Mouse (Mus musculus) E14TG2a.4 (cell line): ENCODE data around the gene Npcd.

Source experiments
- H3K27me3 ChIP-seq: 2 replicates; pipeline ENCODE4 v1.6.1; 2014; ENCODE audit warnings: low read length, control low read depth; ENCODE audit not compliant: insufficient read depth
- H3K36me3 ChIP-seq: 2 replicates; pipeline ENCODE4 v1.6.1; 2014; ENCODE audit warnings: low read length, control low read depth; ENCODE audit not compliant: insufficient read depth
- H3K4me1 ChIP-seq: replicated peaks from 2 replicates; pipeline ENCODE4 v1.6.1; 2014; ENCODE audit warnings: low read depth, low read length, control low read depth
- H3K4me3 ChIP-seq: replicated peaks from 2 replicates; pipeline ENCODE4 v1.5.1; 2014; ENCODE audit warnings: mild to moderate bottlenecking, low read length
- H3K9me3 ChIP-seq: 2 replicates; pipeline ENCODE4 v1.6.1; 2014; ENCODE audit warnings: low read length, control low read depth
- CTCF ChIP-seq: conservative IDR thresholded peaks from 2 replicates; pipeline ENCODE4 v1.5.1; 2014; ENCODE audit warnings: low read length
- NANOG ChIP-seq: IDR thresholded peaks from 2 replicates; pipeline ENCODE4 v1.6.1; 2014; ENCODE audit warnings: borderline replicate concordance, low read length, mixed read lengths
- POU5F1 ChIP-seq: IDR thresholded peaks from 2 replicates; pipeline ENCODE4 v1.6.1; 2014; ENCODE audit warnings: low read length, borderline replicate concordance

Npcd gene

GRCm38 (mm10) chr15:79873545-79873944, 39.5 kb upstream of the Npcd start:
- no peaks in the 10 kb centered on the region for H3K9me3 ChIP-seq
- H3K4me3 ChIP-seq, result peak overlapping the region; percentile 35
- H3K4me1 ChIP-seq, result peaks cover 55% of the 10 kb centered on the region
- H3K27me3 ChIP-seq, result no peaks in the 10 kb centered on the region
- H3K36me3 ChIP-seq, result no peaks in the 10 kb centered on the region
- no peak for TF ChIP-seq POU5F1
- no peak for TF ChIP-seq NANOG
- TF ChIP-seq CTCF, result no peak

GRCm38 (mm10) chr15:79867260-79868002, 33.4 kb upstream of the Npcd start:
- H3K36me3 ChIP-seq, result no peaks in the 10 kb centered on the region
- no peak for TF ChIP-seq POU5F1
- no peak for TF ChIP-seq CTCF
- no peak for TF ChIP-seq NANOG
- H3K9me3 ChIP-seq, result no peaks in the 10 kb centered on the region
- no peak overlapping the region for H3K4me3 ChIP-seq
- H3K4me1 ChIP-seq, result peaks cover 20% of the 10 kb centered on the region
- no peaks in the 10 kb centered on the region for H3K27me3 ChIP-seq

DNA sequence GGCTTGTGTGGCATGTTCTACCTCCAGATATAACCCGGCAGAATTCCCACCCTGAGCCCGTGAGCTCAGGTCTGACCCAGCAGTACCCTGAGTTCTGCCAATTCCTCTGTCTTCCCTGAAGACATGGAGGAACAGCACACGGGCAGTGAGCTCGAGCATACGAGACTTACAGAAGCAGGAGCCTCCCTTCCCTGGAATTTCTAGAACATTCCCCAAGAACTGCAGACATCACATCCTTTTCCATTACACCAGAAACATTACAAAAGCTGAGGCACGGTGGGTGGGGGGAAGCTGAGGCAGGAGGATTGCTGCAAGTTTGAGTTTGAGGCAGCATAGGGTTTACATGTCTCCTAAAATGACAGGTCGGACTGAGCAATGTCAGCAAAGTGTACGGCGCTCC, 25.8 kb upstream of the Npcd start:
- no peak overlapping the region for H3K4me3 ChIP-seq
- peaks cover 37% of the 10 kb centered on the region for H3K4me1 ChIP-seq
- TF ChIP-seq POU5F1, result no peak
- TF ChIP-seq NANOG, result no peak
- TF ChIP-seq CTCF, result no peak
- H3K27me3 ChIP-seq, result 0 out of 2 replicates have a peak, but pooled peaks cover 3% of the 10 kb centered on the region
- no peaks in the 10 kb centered on the region for H3K9me3 ChIP-seq
- H3K36me3 ChIP-seq, result peaks cover 11% of the 10 kb centered on the region

DNA sequence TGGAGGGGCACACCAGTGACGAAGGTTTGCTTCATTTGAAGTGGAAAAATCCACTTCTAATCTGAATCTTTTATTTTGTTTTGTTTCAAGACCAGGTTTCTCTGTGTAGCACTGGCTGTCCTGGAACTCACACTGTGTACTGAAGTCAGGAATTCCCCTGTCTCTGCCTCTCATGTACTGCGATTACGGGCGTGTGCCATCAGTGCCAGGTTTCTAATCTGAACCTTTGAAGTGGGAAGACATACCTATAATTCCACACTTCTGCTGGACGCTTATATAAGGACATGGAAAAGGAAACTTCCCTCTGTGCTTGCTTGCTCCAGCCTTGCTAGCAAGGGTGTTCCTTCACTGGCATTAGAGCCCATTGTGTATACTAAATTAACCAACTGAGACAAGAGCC, 24.9 kb upstream of the Npcd start:
- Histone ChIP-seq H3K4me1 (peaks cover 44% of the 10 kb centered on the region), H3K36me3 (peaks cover 11% of the 10 kb centered on the region), H3K9me3 (no peaks in the 10 kb centered on the region), H3K27me3 (0 out of 2 replicates have a peak, but pooled peaks cover 3% of the 10 kb centered on the region), H3K4me3 (no peak overlapping the region)
- TF ChIP-seq CTCF, result no peak
- TF ChIP-seq POU5F1, result no peak
- no peak for TF ChIP-seq NANOG

DNA sequence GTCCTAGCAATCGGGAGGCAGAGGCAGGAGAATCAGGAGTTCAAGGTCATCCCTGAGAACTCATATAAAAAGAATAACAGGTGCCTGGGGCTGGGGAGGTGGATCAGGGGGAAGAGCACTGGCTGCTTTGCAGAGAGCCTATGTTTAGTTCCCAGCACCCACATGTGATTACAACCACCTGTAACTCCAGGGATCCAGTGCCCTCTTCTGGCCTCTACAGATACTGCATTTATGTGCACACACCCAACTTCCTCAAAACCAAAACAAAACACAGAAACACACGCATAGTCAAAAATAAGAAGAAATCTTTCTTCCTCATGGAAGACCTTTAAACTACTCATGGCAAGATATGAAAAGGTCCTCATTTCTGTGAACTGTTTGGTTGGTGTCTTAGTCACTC, 16.1 kb upstream of the Npcd start:
- peaks cover 7% of the 10 kb centered on the region; the same call in 1 of the 2 replicates for H3K9me3 ChIP-seq
- H3K36me3 ChIP-seq, result peaks cover 34% of the 10 kb centered on the region
- no peak for TF ChIP-seq POU5F1
- peak; percentile 27 for TF ChIP-seq CTCF
- no peaks in the 10 kb centered on the region for H3K27me3 ChIP-seq
- H3K4me1 ChIP-seq, result peaks cover 77% of the 10 kb centered on the region
- no peak overlapping the region for H3K4me3 ChIP-seq

DNA sequence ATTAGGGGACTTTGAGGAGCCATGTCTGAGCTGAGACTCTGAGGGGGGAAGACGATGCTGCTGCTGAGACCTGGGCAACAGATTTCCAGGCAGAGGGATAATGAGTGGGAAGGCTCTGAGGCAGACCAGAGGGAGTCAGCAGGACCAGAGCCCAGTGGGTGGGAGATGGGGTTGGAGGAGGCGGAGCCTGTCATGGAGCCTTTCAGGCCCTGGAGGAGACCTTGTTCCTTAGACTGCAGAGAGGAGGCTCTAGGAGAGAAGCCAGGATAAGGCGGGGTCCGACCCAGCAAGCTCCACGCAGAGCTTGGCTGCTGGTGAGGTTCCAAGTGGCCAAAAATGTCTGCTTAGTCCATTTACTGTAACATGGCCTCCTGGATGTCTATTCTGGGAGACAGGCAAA, 13.1 kb upstream of the Npcd start:
- Histone ChIP-seq H3K36me3 (peaks cover 49% of the 10 kb centered on the region), H3K4me1 (peaks cover 76% of the 10 kb centered on the region), H3K9me3 (peaks cover 7% of the 10 kb centered on the region; the same call in 1 of the 2 replicates), H3K27me3 (no peaks in the 10 kb centered on the region), H3K4me3 (peak overlapping the region; percentile 79)
- TF ChIP-seq CTCF (no peak), POU5F1 (no peak), NANOG (no peak)

GRCm38 (mm10) chr15:79845986-79846385, 11.9 kb upstream of the Npcd start:
- H3K9me3 ChIP-seq, result peaks cover 7% of the 10 kb centered on the region; the same call in 1 of the 2 replicates
- H3K4me1 ChIP-seq, result peaks cover 67% of the 10 kb centered on the region
- TF ChIP-seq POU5F1, result no peak
- TF ChIP-seq NANOG, result no peak
- TF ChIP-seq CTCF, result no peak
- H3K4me3 ChIP-seq, result peak overlapping the region; percentile 71
- H3K27me3 ChIP-seq, result no peaks in the 10 kb centered on the region
- peaks cover 39% of the 10 kb centered on the region for H3K36me3 ChIP-seq

GRCm38 (mm10) chr15:79842985-79843384, 8.9 kb upstream of the Npcd start:
- Histone ChIP-seq H3K4me1 (peaks cover 42% of the 10 kb centered on the region), H3K9me3 (no peaks in the 10 kb centered on the region), H3K4me3 (peak overlapping the region; percentile 68), H3K36me3 (peaks cover 19% of the 10 kb centered on the region), H3K27me3 (peaks cover 14% of the 10 kb centered on the region)
- TF ChIP-seq NANOG (no peak), POU5F1 (no peak), CTCF (no peak)

DNA sequence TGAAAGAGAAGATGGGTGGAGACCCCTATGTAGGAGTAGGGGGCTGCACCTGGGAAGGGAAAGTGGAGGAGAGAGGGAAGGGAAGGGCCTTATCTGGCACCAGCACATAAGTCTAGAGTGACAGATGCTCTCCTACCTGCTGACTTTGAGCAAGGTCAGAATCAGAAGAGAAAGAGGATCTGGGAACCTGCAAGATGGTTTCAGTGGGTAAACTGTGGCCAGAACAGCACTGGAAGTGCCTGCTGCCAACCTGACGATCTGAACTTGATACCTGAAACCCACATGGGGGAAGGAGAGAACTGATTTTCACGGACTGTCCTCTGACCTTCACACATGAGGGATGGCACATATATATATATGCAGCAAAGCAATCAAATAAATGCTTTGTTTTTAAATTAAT, 6.2 kb upstream of the Npcd start:
- H3K27me3 ChIP-seq, result peaks cover 14% of the 10 kb centered on the region
- peaks cover 17% of the 10 kb centered on the region for H3K36me3 ChIP-seq
- H3K9me3 ChIP-seq, result no peaks in the 10 kb centered on the region
- H3K4me1 ChIP-seq, result peaks cover 34% of the 10 kb centered on the region
- TF ChIP-seq POU5F1 (no peak), CTCF (no peak), NANOG (no peak)
- H3K4me3 ChIP-seq, result no peak overlapping the region
